Mouse (Mus musculus) midbrain, embryonic 14.5 days (tissue): ENCODE data around the gene Nipbl. TPM values are rescaled to one million over a fixed set of nuclear protein-coding genes. Genes with fewer than 3 reads are reported as not detected.

ENCODE experiments used
- ATAC-seq: fragments of 200-750 bp; cut with Nextera tagmentation; 2 replicates; pipeline ENCODE4 v1.8.0; 2017; ENCODE audit warnings: moderate number of reproducible peaks, moderate library complexity; ENCODE audit not compliant: low FRiP score, low TSS enrichment
- DNase-seq: peaks from one replicate; pipeline ENCODE4 v3.0.0-alpha.2; 2015
- H3K27ac ChIP-seq: fragments of 300-500 bp; sonication (generic); replicated peaks from 2 replicates; pipeline ENCODE4 v1.5.1; 2014; ENCODE audit warnings: mild to moderate bottlenecking, low read depth, low read length, moderate library complexity
- H3K27me3 ChIP-seq: fragments of 300-500 bp; sonication (generic); 2 replicates; pipeline ENCODE4 v1.6.1; 2014; ENCODE audit warnings: low read length, control low read depth, mixed read lengths; ENCODE audit not compliant: control insufficient read depth, insufficient read depth
- H3K36me3 ChIP-seq: fragments of 300-500 bp; sonication (generic); 2 replicates; pipeline ENCODE4 v1.6.1; 2014; ENCODE audit warnings: low read length, control low read depth; ENCODE audit not compliant: control insufficient read depth, insufficient read depth
- H3K4me1 ChIP-seq: fragments of 300-500 bp; sonication (generic); 2 replicates; pipeline ENCODE4 v1.6.1; 2014; ENCODE audit warnings: mild to moderate bottlenecking, antibody characterized with exemption, low read length, control low read depth; ENCODE audit not compliant: control insufficient read depth, insufficient read depth
- H3K4me2 ChIP-seq: fragments of 300-500 bp; sonication (generic); 2 replicates; pipeline ENCODE4 v1.6.1; 2014; ENCODE audit warnings: mild to moderate bottlenecking, low read length, moderate library complexity
- H3K4me3 ChIP-seq: fragments of 300-500 bp; sonication (generic); replicated peaks from 2 replicates; pipeline ENCODE4 v1.5.1; 2014; ENCODE audit warnings: low read depth, low read length
- H3K9ac ChIP-seq: fragments of 300-500 bp; sonication (generic); replicated peaks from 2 replicates; pipeline ENCODE4 v1.6.1; 2014; ENCODE audit warnings: mild to moderate bottlenecking, low read length, moderate library complexity
- H3K9me3 ChIP-seq: fragments of 300-500 bp; sonication (generic); 2 replicates; pipeline ENCODE4 v1.6.1; 2016; ENCODE audit warnings: low read length, control low read depth, mixed read lengths; ENCODE audit not compliant: control insufficient read depth
- WGBS: fragments of 180-500 bp; shearing (Covaris S2); extraction: QIAGEN DNeasy Blood & Tissue Kit; methylation state at CpG from one replicate; pipeline ENCODE4 v1.1.7; 2014; 5-methylcytosine and 5-hydroxymethylcytosine counted together
- polyA plus RNA-seq: library from polyadenylated mRNA; unstranded; fragments of >200 nt; fragmentation: Nextera tagmentation; extraction: Ambion mirVana; gene quantifications from 2 replicates; pipeline ENCODE4 v1.2.1, GENCODE M21; 2014

Gene Nipbl
- polyA plus RNA-seq, 1 experiment from 2014 or later = 23.3 TPM

- Histone ChIP-seq H3K27me3 (no peaks in the 10 kb centered on the region), H3K4me3 (no peak overlapping the region), H3K4me2 (no peak overlapping the region), H3K9me3 (no peaks in the 10 kb centered on the region), H3K9ac (no peak overlapping the region), H3K4me1 (no peaks in the 10 kb centered on the region), H3K27ac (no peak overlapping the region), H3K36me3 (peaks cover 59% of the 10 kb centered on the region)
- ATAC-seq (no peak), DNase-seq (no peak)
- 93% methylated on average over 3 of the region's 3 CpGs for WGBS
Measured at GRCm38 (mm10) chr15:8331547-8331946, 112.7 kb downstream of the Nipbl start.

GRCm38 (mm10) chr15:8325629-8326028, 118.6 kb downstream of the Nipbl start:
- DNase-seq (no peak), ATAC-seq (no peak)
- Histone ChIP-seq H3K4me2 (no peak overlapping the region), H3K27ac (no peak overlapping the region), H3K4me3 (no peak overlapping the region), H3K4me1 (no peaks in the 10 kb centered on the region), H3K9ac (no peak overlapping the region), H3K36me3 (peaks cover 67% of the 10 kb centered on the region), H3K27me3 (no peaks in the 10 kb centered on the region), H3K9me3 (no peaks in the 10 kb centered on the region)
- WGBS = 96% methylated on average over 2 of the region's 2 CpGs

DNA sequence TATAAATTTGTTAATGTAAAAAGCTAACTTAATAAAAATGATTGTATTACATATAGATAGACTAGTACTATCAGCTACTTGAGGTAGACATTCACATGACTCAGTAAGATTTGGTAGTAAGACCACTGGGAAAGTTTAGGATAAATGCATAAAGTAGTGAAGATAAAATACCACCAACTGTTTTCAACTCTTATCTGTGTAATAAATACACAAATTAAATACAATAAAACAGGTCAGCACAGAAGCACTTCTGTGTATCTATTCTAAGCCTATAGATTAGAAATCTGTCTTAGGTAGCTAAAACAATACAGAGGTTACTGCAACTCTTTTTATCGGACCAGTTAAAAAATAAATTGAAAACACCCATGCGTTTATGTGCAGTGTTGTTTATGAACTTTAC, 119.4 kb downstream of the Nipbl start:
- H3K36me3 ChIP-seq = peaks cover 70% of the 10 kb centered on the region
- DNase-seq (no peak), ATAC-seq (no peak)
- 95% methylated on average over 2 of the region's 2 CpGs for WGBS
- H3K27ac ChIP-seq = no peak overlapping the region
- H3K4me3 ChIP-seq = no peak overlapping the region
- H3K27me3 ChIP-seq = no peaks in the 10 kb centered on the region
- H3K9ac ChIP-seq = no peak overlapping the region
- H3K9me3 ChIP-seq = no peaks in the 10 kb centered on the region
- no peaks in the 10 kb centered on the region for H3K4me1 ChIP-seq
- H3K4me2 ChIP-seq = no peak overlapping the region

GRCm38 (mm10) chr15:8324061-8324460, 120.2 kb downstream of the Nipbl start:
- DNase-seq (no peak), ATAC-seq (no peak)
- H3K9ac ChIP-seq = no peak overlapping the region
- no peak overlapping the region for H3K4me2 ChIP-seq
- no peaks in the 10 kb centered on the region for H3K4me1 ChIP-seq
- H3K4me3 ChIP-seq = no peak overlapping the region
- H3K27me3 ChIP-seq = no peaks in the 10 kb centered on the region
- H3K9me3 ChIP-seq = no peaks in the 10 kb centered on the region
- H3K36me3 ChIP-seq = peaks cover 69% of the 10 kb centered on the region
- 95% methylated on average over 4 of the region's 4 CpGs for WGBS
- no peak overlapping the region for H3K27ac ChIP-seq

GRCm38 (mm10) chr15:8321491-8321890, 122.8 kb downstream of the Nipbl start:
- H3K36me3 ChIP-seq = peaks cover 68% of the 10 kb centered on the region
- H3K9me3 ChIP-seq = no peaks in the 10 kb centered on the region
- no peak overlapping the region for H3K4me2 ChIP-seq
- DNase-seq (no peak), ATAC-seq (no peak)
- WGBS = 97% methylated on average over 5 of the region's 5 CpGs
- H3K27me3 ChIP-seq = no peaks in the 10 kb centered on the region
- no peaks in the 10 kb centered on the region for H3K4me1 ChIP-seq
- no peak overlapping the region for H3K27ac ChIP-seq
- H3K9ac ChIP-seq = no peak overlapping the region
- H3K4me3 ChIP-seq = no peak overlapping the region

- Histone ChIP-seq H3K4me1 (no peaks in the 10 kb centered on the region), H3K4me2 (no peak overlapping the region), H3K9ac (no peak overlapping the region), H3K27ac (no peak overlapping the region), H3K9me3 (no peaks in the 10 kb centered on the region), H3K27me3 (no peaks in the 10 kb centered on the region), H3K4me3 (no peak overlapping the region), H3K36me3 (peaks cover 57% of the 10 kb centered on the region)
- 94% methylated on average over 5 of the region's 5 CpGs for WGBS
- DNase-seq (no peak), ATAC-seq (no peak)
Measured at GRCm38 (mm10) chr15:8319191-8319590, 125.1 kb downstream of the Nipbl start.

DNA sequence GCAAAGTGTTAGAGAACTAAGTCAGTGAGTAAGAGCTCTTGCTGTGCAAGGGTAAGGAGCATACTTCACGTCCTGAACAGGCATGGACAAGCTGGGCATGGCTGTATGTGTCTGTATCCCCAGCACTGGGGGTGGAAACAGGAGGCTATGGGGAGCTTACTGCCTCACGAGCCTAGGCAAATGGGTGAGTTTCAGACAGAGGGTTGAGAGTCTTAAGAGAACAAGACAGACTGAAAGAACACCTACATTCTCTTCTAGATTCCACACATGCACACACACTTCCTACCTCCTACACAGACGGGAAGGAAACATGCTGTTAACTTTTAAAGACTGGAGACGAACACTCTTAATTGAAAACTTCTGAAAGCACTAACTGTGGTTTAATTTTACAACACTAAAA, 126.9 kb downstream of the Nipbl start:
- H3K4me1 ChIP-seq = no peaks in the 10 kb centered on the region
- DNase-seq (no peak), ATAC-seq (no peak)
- H3K27ac ChIP-seq = no peak overlapping the region
- H3K9ac ChIP-seq = no peak overlapping the region
- H3K4me3 ChIP-seq = no peak overlapping the region
- H3K4me2 ChIP-seq = no peak overlapping the region
- no peaks in the 10 kb centered on the region for H3K9me3 ChIP-seq
- no peaks in the 10 kb centered on the region for H3K27me3 ChIP-seq
- 91% methylated on average over 4 of the region's 4 CpGs for WGBS
- H3K36me3 ChIP-seq = peaks cover 52% of the 10 kb centered on the region

DNA sequence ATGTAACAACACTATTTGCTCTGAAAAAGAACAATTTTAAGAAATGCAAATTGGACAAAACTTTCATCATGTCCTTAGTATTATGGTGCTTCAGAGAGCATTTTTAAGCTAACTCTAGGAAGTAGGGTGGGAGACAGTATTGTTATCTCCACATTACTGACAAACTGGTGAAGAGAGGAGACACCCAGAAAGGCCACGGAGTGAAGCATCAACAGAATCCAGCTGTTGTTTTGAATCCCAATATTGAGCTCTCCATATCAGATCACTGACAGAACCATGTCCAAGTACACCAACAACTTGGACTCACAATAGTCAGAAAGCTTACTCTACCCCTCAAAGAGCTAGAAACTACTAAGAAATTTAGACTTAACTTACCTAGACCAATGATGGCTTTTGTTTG, 138.8 kb downstream of the Nipbl start:
- ATAC-seq (no peak), DNase-seq (no peak)
- Histone ChIP-seq H3K4me2 (no peak overlapping the region), H3K4me1 (no peaks in the 10 kb centered on the region), H3K4me3 (no peak overlapping the region), H3K9me3 (no peaks in the 10 kb centered on the region), H3K9ac (no peak overlapping the region), H3K27ac (no peak overlapping the region), H3K27me3 (no peaks in the 10 kb centered on the region), H3K36me3 (peaks cover 79% of the 10 kb centered on the region)
- 97% methylated on average over 1 of the region's 1 CpGs for WGBS

GRCm38 (mm10) chr15:8302944-8303343, 141.3 kb downstream of the Nipbl start:
- DNase-seq (no peak), ATAC-seq (no peak)
- no peak overlapping the region for H3K9ac ChIP-seq
- H3K27me3 ChIP-seq = no peaks in the 10 kb centered on the region
- H3K27ac ChIP-seq = no peak overlapping the region
- peaks cover 90% of the 10 kb centered on the region for H3K36me3 ChIP-seq
- H3K4me2 ChIP-seq = no peak overlapping the region
- H3K4me1 ChIP-seq = no peaks in the 10 kb centered on the region
- no peaks in the 10 kb centered on the region for H3K9me3 ChIP-seq
- no peak overlapping the region for H3K4me3 ChIP-seq
- 94% methylated on average over 10 of the region's 10 CpGs for WGBS
